Mouse (Mus musculus): ENCODE data around the gene Tbl1xr1. TPM values are rescaled to one million over a fixed set of nuclear protein-coding genes. Genes with fewer than 3 reads are reported as not detected.

Tbl1xr1 gene
- total RNA-seq, 2 experiments from 2014 or later: 49.8 to 65.4 TPM

- intact Hi-C loops (cut with DNase I; ENCODE audit: low total_unique reads): no loop called here
- no peak for DNase-seq
These were observed 97.8 kb downstream of the Tbl1xr1 start for GRCm38 (mm10) chr3:22174232-22174631.

GRCm38 (mm10) chr3:22180076-22180475 is 103.6 kb downstream of the Tbl1xr1 start:
- intact Hi-C loops (cut with DNase I; ENCODE audit: low total_unique reads): no loop called here
- no peak for DNase-seq

- intact Hi-C loops (cut with DNase I; ENCODE audit: low total_unique reads): no loop called here
- DNase-seq: no peak
These were observed 104.6 kb downstream of the Tbl1xr1 start for GRCm38 (mm10) chr3:22181026-22181425.

GRCm38 (mm10) chr3:22185265-22185664 is 108.8 kb downstream of the Tbl1xr1 start:
- DNase-seq: no peak
- intact Hi-C loops (cut with DNase I; ENCODE audit: low total_unique reads): no loop called here

- intact Hi-C loops (cut with DNase I; ENCODE audit: low total_unique reads): no loop called here
These were observed 114.0 kb downstream of the Tbl1xr1 start for GRCm38 (mm10) chr3:22190498-22190897.

GRCm38 (mm10) chr3:22192931-22193330 is 116.5 kb downstream of the Tbl1xr1 start:
- intact Hi-C loops (cut with DNase I; ENCODE audit: low total_unique reads): no loop called here
- DNase-seq: no peak

More at GRCm38 (mm10) chr3:22190498-22190897, 114.0 kb downstream of the Tbl1xr1 start:
- no peak for DNase-seq

- no peak for DNase-seq
- intact Hi-C loops (cut with DNase I; ENCODE audit: low total_unique reads): no loop called here
These were observed 117.9 kb downstream of the Tbl1xr1 start for GRCm38 (mm10) chr3:22194185-22194856.

- intact Hi-C loops (cut with DNase I; ENCODE audit: low total_unique reads): no loop called here
These were observed 122.3 kb downstream of the Tbl1xr1 start for GRCm38 (mm10) chr3:22198802-22199201.

GRCm38 (mm10) chr3:22204186-22204585 is 127.7 kb downstream of the Tbl1xr1 start:
- intact Hi-C loops (cut with DNase I; ENCODE audit: low total_unique reads): no loop called here
- DNase-seq: no peak

More at GRCm38 (mm10) chr3:22198802-22199201, 122.3 kb downstream of the Tbl1xr1 start:
- DNase-seq: no peak

- intact Hi-C loops (cut with DNase I; ENCODE audit: low total_unique reads): no loop called here
- DNase-seq: no peak
These were observed 145.1 kb downstream of the Tbl1xr1 start for GRCm38 (mm10) chr3:22221557-22221956.

GRCm38 (mm10) chr3:22222351-22222750 is 145.9 kb downstream of the Tbl1xr1 start:
- DNase-seq: no peak
- intact Hi-C loops (cut with DNase I; ENCODE audit: low total_unique reads): no loop called here

- intact Hi-C loops (cut with DNase I; ENCODE audit: low total_unique reads): no loop called here
- no peak for DNase-seq
These were observed 146.6 kb downstream of the Tbl1xr1 start for GRCm38 (mm10) chr3:22223023-22223422.

GRCm38 (mm10) chr3:22228052-22228451 is 151.6 kb downstream of the Tbl1xr1 start:
- intact Hi-C loops (cut with DNase I; ENCODE audit: low total_unique reads): no loop called here
- DNase-seq: no peak

GRCm38 (mm10) chr3:22230635-22231034 is 154.2 kb downstream of the Tbl1xr1 start:
- intact Hi-C loops (cut with DNase I; ENCODE audit: low total_unique reads): no loop called here
- DNase-seq: no peak

GRCm38 (mm10) chr3:22238106-22238900 is 161.9 kb downstream of the Tbl1xr1 start:
- intact Hi-C loops (cut with DNase I; ENCODE audit: low total_unique reads): no loop called here
- DNase-seq: no peak
